9 mouse cellular contexts compared by ENCODE assay signal in the genomic region with DNA sequence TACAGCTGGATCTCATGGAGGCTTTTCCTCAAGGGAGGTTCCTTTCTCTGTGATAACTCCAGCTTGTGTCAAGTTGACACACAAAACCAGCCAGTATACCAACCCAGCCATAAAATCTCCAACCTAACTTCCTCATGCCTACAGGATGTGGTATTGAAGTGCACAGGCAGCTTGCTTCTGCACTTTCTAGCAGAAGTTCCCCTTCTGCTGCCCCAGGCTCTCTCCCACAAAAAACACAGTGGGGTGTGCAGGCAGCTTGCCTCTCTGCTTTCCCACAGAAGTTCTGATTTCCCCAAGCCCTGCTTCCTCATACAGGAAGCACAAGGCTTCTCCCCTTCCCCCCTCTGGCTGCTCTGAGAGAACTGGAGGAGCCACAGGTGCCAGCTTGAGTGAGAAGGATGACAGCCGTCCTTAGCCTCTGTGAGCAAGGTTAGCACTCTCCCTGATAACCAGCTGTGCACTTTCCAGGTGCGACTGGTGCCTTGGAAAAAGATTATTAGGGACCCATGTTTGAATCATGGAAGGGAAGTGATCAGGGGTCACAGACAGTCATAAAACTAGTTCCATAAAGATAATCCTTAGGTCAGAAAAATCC. TPM values are rescaled to one million over a fixed set of nuclear protein-coding genes. Genes with fewer than 3 reads are reported as not detected.
A peak's percentile ranks its signal among the peaks of the same experiment; 100 is the strongest.
DNase-seq lines count a peak whose midpoint lies in the region; ATAC-seq lines count a peak whose summit lies in the region.
"Had no signal": no experiment of that assay in that cellular context is flagged by ENCODE, and none has a peak within 500 bp of the region (broad histone marks: within the 10 kb centered on the region; RNA-seq: fewer than 3 reads in every experiment).

No protein-coding gene starts in this region.

- no peaks in the 10 kb centered on the region for H3K4me1 ChIP-seq in liver, embryonic 11.5 days (replicated peaks; ENCODE audit: control insufficient read depth, insufficient read depth, low read length)

- H3K4me3 ChIP-seq in liver, embryonic 11.5 days (ENCODE audit: low read depth, low read length), result no peak overlapping the region
- H3K4me3 ChIP-seq: limb, embryonic 13.5 days had no signal

- ATAC-seq in common myeloid progenitor, adult 5-6 weeks (replicated peaks; ENCODE audit: low read depth, poor library complexity, severe bottlenecking), result peak; percentile 100
- peak; percentile 29; the same call in 1 of the 2 replicates for ATAC-seq in liver, embryonic 11.5 days (replicated peaks; ENCODE audit: low FRiP score)

- H3K9ac ChIP-seq in liver, embryonic 11.5 days (ENCODE audit: low read depth, low read length), result no peak overlapping the region
- H3K9ac ChIP-seq: limb, embryonic 13.5 days had no signal

- H3K9me3 ChIP-seq in liver, embryonic 11.5 days (ENCODE audit: control insufficient read depth, low read length), result no peaks in the 10 kb centered on the region
- H3K9me3 ChIP-seq: limb, embryonic 13.5 days had no signal

- H3K27ac ChIP-seq in liver, embryonic 11.5 days (ENCODE audit: low read depth, low read length), result no peak overlapping the region
- H3K27ac ChIP-seq: limb, embryonic 13.5 days had no signal

- WGBS in liver, embryonic 11.5 days, result 27% methylated on average over 2 of the region's 2 CpGs

- intact Hi-C loops in left cerebral cortex, postnatal 10 days (cut with DNase I), result no loop called here
- intact Hi-C loops in left cerebral cortex, postnatal 36 days (cut with DNase I), result no loop called here

- no peaks in the 10 kb centered on the region for H3K36me3 ChIP-seq in liver, embryonic 11.5 days (ENCODE audit: control insufficient read depth, insufficient read depth, low read length)
- H3K36me3 ChIP-seq: limb, embryonic 13.5 days had no signal

- peak; percentile 2 to 25 for DNase-seq in left cerebral cortex, postnatal 10 days (ENCODE audit: extremely low spot score in 1 of 2, low spot score in 2 of 2)
- no peak for DNase-seq in left cerebral cortex, postnatal 36 days (ENCODE audit: low spot score in 2 of 2)
- no peak for DNase-seq in liver, embryonic 11.5 days (ENCODE audit: low spot score)
- peak; percentile 26 for DNase-seq in telencephalon, adult 2 months (ENCODE audit: low read depth, low spot score)
- no peak for DNase-seq in c-Kit-positive CD71-positive TER-119-positive erythroid progenitor cells, embryonic 14.5 days (ENCODE audit: low spot score)
- no peak for DNase-seq in embryo, embryonic 11 days
- no peak for DNase-seq in cerebellum, postnatal 25 days

- H3K27me3 ChIP-seq in liver, embryonic 11.5 days (replicated peaks; ENCODE audit: control insufficient read depth, insufficient read depth, low read length), result no peaks in the 10 kb centered on the region
- H3K27me3 ChIP-seq: limb, embryonic 13.5 days had no signal

- no peak overlapping the region for H3K4me2 ChIP-seq in liver, embryonic 11.5 days
- H3K4me2 ChIP-seq: limb, embryonic 13.5 days had no signal

RNA-seq across cellular contexts. Expression of a gene that starts 29.3 kb away (rescaled TPM):
- total RNA-seq in left cerebral cortex, postnatal 10 days (2021), result under 1 TPM in 1 of 2 experiments, not detected in 1; 0.17 TPM
- not detected for total RNA-seq in left cerebral cortex, postnatal 36 days (2021)
- not detected in 2 replicates for total RNA-seq in common myeloid progenitor, adult 5-6 weeks (2017)
- not detected in 2 replicates for polyA plus RNA-seq in liver, embryonic 11.5 days (2014; fragmentation: Nextera tagmentation; extraction: Ambion mirVana)
- polyA plus RNA-seq: limb, embryonic 13.5 days had no signal

Comparison
In these comparisons a context has a peak if more than half of its experiments do, and no peak if none do; other contexts are left out.
1. DNase-seq: peak in left cerebral cortex, postnatal 10 days (2 of 2) and telencephalon, adult 2 months (single experiment); none in left cerebral cortex, postnatal 36 days (0 of 2), liver, embryonic 11.5 days (single experiment), c-Kit-positive CD71-positive TER-119-positive erythroid progenitor cells, embryonic 14.5 days (single experiment), embryo, embryonic 11 days (single experiment) and cerebellum, postnatal 25 days (0 of 2).